Mouse (Mus musculus) lung, postnatal 36 days (tissue): ENCODE results near the gene Ralgapa2.
A peak's percentile ranks its signal among the peaks of the same experiment; 100 is the strongest.

Source experiments
- DNase-seq: peaks from one replicate; pipeline ENCODE4 v3.0.0; 2022; ENCODE audit warnings: mixed read lengths

The Ralgapa2 gene

GRCm38 (mm10) chr2:146299841-146300460 lies 212.2 kb downstream of the Ralgapa2 start:
- DNase-seq, result no peak

GRCm38 (mm10) chr2:146293538-146293937 lies 218.6 kb downstream of the Ralgapa2 start:
- DNase-seq, result no peak

- DNase-seq, result no peak
Observed at GRCm38 (mm10) chr2:146290871-146291637, 221.1 kb downstream of the Ralgapa2 start.

GRCm38 (mm10) chr2:146290366-146290765 lies 221.8 kb downstream of the Ralgapa2 start:
- no peak for DNase-seq

GRCm38 (mm10) chr2:146289394-146289793 lies 222.8 kb downstream of the Ralgapa2 start:
- no peak for DNase-seq

GRCm38 (mm10) chr2:146288326-146288725 lies 223.8 kb downstream of the Ralgapa2 start:
- no peak for DNase-seq

- no peak for DNase-seq
Observed at GRCm38 (mm10) chr2:146287531-146287930, 224.6 kb downstream of the Ralgapa2 start.

GRCm38 (mm10) chr2:146281346-146281745 lies 230.8 kb downstream of the Ralgapa2 start:
- DNase-seq, result no peak

- DNase-seq, result no peak
Observed at GRCm38 (mm10) chr2:146280921-146281274, 231.2 kb downstream of the Ralgapa2 start.

- no peak for DNase-seq
Observed at GRCm38 (mm10) chr2:146280221-146280920, 231.8 kb downstream of the Ralgapa2 start.

GRCm38 (mm10) chr2:146279430-146280220 lies 232.5 kb downstream of the Ralgapa2 start:
- no peak for DNase-seq

GRCm38 (mm10) chr2:146278381-146278780 lies 233.8 kb downstream of the Ralgapa2 start:
- DNase-seq, result no peak

GRCm38 (mm10) chr2:146266539-146266938 lies 245.6 kb downstream of the Ralgapa2 start:
- no peak for DNase-seq

GRCm38 (mm10) chr2:146265045-146265444 lies 247.1 kb downstream of the Ralgapa2 start:
- peak; percentile 11 for DNase-seq

- no peak for DNase-seq
Observed at GRCm38 (mm10) chr2:146262966-146263365, 249.2 kb downstream of the Ralgapa2 start.

- DNase-seq, result no peak
Observed at GRCm38 (mm10) chr2:146262215-146262614, 249.9 kb downstream of the Ralgapa2 start.

GRCm38 (mm10) chr2:146261146-146261545 lies 251.0 kb downstream of the Ralgapa2 start:
- DNase-seq, result no peak

GRCm38 (mm10) chr2:146259787-146260560 lies 252.2 kb downstream of the Ralgapa2 start:
- no peak for DNase-seq

GRCm38 (mm10) chr2:146258736-146259469 lies 253.2 kb downstream of the Ralgapa2 start:
- peak; percentile 12 for DNase-seq

- DNase-seq, result no peak
Observed at GRCm38 (mm10) chr2:146257609-146258008, 254.5 kb downstream of the Ralgapa2 start.

GRCm38 (mm10) chr2:146257037-146257436 lies 255.1 kb downstream of the Ralgapa2 start:
- DNase-seq, result peak; percentile 10
